Mouse (Mus musculus): Measurements from ENCODE around the gene Golga1.
"Not testable (repeated sequence)": the region's sequence is repeated elsewhere in the genome, so short reads cannot be mapped to it uniquely, and the experiment has no call there.

Golga1 gene

DNA sequence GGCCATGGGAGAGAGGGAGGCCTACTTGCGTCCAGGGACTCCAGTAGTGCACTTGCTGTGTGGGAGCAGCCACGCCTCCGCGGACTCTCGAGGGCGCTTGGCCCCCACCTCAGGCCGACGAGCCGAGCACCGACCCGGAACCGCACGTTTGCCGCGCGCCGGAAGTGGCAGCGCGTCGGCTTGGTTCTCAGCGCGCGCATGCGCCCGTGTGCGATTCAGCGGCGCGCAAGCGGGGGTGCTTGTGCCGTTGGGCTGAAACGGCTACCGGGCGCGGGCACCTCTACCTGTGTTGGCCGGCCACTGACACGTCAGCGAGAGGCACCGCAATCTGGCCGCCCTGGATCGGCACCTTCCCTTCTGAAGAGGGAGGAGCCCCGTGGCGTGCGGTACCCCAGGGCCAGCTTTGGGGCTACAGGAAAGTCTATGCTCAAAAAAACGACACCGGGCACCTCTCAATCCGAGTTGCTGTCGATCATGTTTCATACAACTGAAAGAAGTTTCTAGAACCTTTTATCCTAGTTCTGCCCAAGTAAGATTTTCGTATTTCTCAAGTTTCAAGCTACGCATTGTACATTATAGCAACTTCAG, at the start of gene Golga1:
Gene Golga1 (minus strand): TSS at position 142 of the 588 bp plus-strand sequence.
- peak; percentile 99 for DNase-seq

DNA sequence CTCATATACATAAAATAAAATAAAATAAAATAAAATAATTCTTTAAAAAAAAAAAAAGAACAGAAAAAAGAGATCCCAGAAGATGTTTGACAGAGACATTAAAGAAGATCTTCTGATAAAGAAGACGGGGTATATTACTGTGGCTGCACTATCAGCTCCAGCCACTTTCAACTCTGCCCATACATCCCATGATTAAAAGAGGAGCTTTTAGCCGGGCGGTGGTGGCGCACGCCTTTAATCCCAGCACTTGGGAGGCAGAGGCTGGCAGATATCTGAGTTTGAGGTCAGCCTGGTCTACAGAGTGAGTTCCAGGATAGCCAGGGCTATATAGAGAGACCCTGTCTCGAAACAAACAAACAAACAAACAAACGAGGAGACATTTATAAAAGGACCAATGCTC, 48.8 kb upstream of the Golga1 start:
- DNase-seq: no peak

GRCm38 (mm10) chr2:39110514-39110913, 45.2 kb upstream of the Golga1 start:
- DNase-seq: no peak

DNA sequence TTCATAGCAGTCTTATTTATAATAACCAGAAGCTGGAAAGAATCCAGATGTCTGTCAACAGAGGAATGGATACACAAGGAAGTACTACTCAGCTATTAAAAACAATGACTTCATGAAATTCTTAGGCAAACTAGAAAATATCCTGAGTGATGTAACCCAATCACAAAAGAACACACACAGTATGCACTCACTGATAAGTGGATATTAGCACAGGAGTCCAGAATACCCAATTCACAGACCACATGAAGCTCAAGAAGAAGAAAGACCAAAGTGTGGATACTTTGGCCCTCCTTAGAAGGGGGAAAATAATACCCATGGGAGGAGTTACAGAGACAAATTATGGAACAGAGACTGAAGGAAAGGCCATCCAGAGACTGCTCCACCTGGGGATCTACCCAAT, 44.4 kb upstream of the Golga1 start:
- not testable (repeated sequence) for DNase-seq

- DNase-seq: peak; percentile 73
Measured at GRCm38 (mm10) chr2:39099951-39100350, 34.6 kb upstream of the Golga1 start.

- DNase-seq: peak; percentile 31
Measured at GRCm38 (mm10) chr2:39097993-39098392, 32.7 kb upstream of the Golga1 start.

- no peak for DNase-seq
Measured at GRCm38 (mm10) chr2:39091966-39092365, 26.6 kb upstream of the Golga1 start.

DNA sequence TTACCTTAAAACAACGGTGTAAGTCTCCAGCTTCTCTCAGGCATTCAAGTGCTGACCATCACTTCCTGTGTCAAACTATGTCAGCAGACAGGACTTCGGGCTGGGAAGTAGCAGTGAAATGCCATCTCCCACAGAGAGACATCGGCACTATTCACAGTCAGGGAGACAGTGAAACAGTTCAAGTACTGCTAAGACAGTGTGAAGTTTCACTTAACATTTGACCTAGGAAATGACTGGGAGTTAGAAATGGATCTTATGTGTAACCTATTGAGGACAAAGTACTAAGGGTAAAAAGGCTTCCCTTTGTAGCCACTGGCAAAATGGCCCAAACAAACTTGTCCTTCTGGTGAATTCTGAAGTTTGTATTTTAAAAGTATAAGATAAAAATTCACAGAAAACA, 17.4 kb upstream of the Golga1 start:
- DNase-seq: no peak

- DNase-seq: no peak
Measured at GRCm38 (mm10) chr2:39070666-39071065, 5.3 kb upstream of the Golga1 start.

GRCm38 (mm10) chr2:39069096-39069495, 3.8 kb upstream of the Golga1 start:
- no peak for DNase-seq

DNA sequence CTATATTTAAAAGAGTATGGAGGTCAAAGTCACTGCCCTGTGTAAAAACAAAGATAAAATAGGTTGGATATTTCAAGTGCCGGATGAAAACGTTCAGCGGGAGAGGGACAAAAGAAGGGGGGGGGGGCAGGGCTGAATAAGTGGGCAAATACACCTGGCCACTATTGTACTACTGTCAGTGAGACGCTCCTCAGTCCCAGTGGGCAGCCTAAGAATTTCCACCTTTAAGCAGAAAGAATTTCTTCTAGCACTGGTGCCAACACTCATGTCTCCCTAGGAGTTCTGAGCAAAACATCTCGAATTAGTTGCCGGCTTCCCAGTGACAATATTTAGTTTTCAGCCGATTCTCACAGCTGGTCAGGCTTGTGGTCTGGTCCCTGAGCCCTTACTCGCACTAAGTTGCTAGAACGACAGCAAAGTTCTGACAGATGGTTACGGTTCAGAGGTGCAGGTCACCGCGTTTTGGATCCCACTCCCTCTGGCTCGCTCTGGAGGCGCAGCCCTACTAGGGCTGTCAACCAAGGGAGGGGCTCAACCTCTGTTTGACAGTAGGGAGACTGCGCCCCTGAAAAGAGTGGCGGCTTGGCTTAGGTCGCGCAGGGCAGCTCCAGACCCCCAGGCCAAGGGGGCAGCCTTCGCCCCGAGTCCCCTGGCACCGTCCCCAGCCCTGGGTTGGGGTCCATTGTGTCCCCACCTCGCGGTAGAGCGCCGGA, 498 bp downstream of the Golga1 start:
- no peak for DNase-seq

DNA sequence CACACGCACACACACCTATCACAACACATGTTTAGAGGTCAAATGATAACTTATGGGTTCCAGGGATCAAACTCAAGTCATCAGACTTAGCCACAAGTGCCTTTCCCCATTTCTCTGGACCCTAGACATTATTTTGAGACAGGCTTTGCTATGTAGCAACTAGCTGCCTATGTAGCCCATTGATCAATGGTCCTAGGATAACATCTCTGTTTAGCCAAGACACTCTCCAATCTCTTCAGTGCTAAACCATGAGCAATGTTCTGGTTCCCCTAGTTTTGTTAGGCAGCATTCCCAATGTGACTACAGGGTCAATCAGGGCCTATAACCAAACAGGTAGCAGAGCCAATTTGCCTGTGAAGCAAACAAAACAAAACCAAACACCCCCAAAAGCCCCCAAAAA, 16.8 kb downstream of the Golga1 start:
- no peak for DNase-seq

DNA sequence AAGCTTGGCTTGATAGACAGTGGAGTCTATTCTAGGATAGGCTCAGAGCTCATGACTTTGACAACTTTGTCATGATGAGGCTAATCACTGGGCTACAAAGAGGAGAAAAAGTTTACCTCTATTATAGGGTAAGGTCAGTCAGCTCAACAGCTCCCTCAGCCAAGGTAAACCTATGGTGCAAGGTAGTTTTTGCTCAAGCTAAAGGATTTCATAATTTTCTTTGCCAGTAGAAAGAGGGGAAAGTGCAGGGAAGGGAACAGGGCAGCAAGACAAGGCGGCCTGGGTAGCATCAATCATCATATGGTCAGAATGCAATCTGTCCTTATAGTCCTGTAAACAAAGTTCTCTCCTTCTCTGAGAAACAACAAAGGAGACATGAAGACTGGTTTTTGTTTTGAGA, 25.1 kb downstream of the Golga1 start:
- peak; percentile 46 for DNase-seq

- DNase-seq: no peak
Measured at GRCm38 (mm10) chr2:39031611-39032010, 33.7 kb downstream of the Golga1 start.

- no peak for DNase-seq
Measured at GRCm38 (mm10) chr2:39020004-39020403, 45.3 kb downstream of the Golga1 start.

- DNase-seq: no peak
Measured at GRCm38 (mm10) chr2:39016581-39016980, 48.8 kb downstream of the Golga1 start.

DNA sequence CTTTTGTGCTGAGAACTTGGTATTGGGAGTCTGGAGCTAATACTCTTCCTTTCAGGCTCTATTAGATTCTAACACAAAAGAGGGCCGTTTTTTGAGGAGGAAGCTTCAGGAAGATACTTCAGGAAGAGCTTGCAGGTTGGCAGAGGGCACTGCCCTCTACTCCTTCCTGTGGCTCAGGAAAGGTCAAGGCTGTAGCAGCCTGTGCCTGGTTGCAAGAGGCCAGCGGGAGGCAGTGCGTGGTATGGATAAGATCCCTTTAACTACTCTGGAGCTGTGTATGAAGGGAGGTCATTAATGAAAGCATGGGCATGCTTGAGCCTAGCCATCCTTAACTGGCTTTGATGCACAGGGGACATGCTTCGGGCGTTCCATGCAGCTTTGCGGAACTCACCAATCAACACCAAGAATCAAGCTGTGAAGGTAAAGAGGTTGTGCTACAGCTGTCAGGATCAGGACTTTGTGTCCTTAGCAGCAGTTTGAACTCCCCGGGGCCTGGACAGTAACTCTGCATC, 52.5 kb downstream of the Golga1 start:
- peak; percentile 84 for DNase-seq

DNA sequence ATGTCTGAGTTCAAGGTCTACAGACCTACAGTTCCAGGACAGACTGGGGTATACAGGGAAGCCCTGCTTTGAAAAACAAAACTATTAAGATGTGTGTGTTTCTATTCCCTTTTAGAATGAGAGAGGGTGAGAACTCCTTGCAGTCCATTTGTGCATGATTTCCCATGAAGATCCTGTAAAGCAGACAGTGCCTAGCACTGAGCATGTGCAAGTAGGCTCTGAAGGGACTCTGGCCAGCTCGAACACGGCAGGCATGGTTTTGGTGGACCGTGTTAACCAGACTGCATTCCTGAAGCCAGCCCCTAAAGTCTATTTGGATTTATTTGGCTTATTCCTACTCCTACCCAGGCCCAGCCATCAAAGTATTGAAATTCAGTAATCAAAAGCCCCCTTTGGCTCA, 53.4 kb downstream of the Golga1 start:
- peak; percentile 83 for DNase-seq

DNA sequence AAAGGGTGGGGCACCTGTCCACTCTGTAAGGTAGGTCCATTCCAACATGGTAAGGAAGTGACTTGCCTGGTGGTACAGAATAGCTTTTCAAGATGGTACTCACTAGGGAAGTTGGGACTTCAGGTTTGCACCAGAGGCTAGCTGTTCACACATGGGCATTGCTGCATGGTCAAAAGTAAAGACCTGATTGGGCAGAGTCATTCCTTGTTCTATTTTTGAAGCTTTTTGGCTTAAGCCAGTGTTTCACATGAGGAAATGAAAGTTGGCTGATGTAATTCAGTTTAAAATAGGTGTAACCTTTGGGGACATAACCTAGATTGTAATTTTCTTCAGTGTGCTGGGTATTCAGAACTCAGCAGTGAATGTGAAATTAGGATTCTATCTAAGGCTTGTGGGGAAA, 54.1 kb downstream of the Golga1 start:
- DNase-seq: peak; percentile 94

DNA sequence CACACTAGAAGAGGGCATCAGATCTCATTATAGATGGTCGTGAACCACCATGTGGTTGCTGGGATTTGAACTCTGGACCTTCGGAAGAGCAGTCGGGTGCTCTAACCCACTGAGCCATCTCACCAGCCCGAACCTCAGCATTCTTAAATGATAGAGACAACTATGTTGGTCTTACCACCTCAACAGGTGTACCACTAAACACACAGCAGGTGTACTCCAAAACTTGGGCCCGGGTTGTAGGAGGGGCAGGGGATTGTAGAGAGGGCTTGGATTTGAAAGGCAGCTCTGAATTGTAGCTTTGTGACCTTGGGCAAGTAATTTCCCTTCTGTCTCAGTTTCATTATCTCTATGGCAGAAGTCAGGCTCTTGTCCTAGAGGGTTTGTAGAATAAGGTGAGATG, 55.2 kb downstream of the Golga1 start:
- DNase-seq: peak; percentile 87

DNA sequence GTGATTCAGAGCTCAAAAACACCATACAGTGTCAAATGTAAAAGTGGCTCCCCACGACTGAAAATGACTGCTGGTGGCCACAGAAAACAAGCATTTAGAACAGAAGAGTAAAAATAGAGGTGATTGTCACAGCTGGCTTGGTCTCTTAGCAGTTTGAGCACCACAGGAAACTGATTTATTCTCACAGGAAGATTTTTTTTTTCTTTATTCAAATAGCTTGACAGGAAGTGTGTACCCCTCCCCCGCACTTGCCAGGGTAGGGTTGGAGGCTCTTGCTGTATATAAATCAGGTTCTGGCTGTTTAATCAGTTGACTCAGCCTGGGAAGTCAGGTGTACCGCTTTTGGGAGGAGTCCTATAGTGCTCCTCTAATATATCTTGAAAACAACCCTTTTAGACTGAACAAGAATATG, 56.4 kb downstream of the Golga1 start:
- peak; percentile 93 for DNase-seq

DNA sequence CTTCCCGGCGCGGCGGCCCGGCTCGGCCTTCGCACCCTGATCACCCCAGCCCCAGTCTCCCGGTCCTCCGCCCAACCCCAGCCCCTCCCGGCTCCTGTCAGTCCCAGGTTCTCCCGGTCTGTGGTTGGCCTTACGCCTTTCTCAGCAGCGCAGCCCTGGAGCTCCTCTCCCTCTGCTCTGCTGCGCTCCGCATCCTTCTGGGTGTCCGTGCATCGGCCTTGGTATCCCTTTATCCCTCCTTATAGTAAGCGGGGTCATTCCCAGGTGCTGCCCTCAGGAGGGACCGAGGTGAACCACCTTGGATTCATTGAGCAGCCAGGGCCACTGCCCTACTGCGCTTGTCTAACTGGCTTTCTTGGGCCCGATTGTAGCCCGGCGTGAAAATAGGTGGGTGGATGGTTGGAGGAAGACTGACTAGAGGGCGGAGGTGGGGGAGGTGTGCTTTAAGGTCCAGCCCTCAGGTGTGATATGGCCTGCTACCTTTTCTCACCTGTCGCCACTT, 56.9 kb downstream of the Golga1 start:
- DNase-seq: no peak

DNA sequence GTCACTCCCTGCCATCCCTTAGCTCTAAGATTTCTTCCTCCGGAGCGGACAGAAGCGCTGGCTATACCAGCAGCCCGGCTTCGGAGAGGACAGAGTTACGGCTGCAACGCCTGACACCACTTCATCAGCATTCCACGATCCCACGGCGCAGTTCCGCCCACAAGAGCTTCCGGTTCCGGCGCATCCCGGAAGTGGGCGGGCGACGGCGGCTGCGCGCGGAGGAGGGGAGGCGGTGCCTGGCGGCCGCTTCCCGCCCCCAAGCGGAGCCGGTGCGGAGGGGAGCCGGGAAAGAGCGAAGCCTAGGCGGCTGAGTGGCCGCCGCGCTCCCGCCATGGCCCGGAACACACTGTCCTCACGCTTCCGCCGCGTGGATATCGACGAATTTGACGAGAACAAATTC, 57.5 kb downstream of the Golga1 start:
- DNase-seq: peak; percentile 99

- peak; percentile 90 for DNase-seq
Measured at GRCm38 (mm10) chr2:39006149-39006730, 59.1 kb downstream of the Golga1 start.
